Mouse (Mus musculus) stomach, embryonic 14.5 days (tissue): ENCODE data around the gene Ak6. TPM values are rescaled to one million over a fixed set of nuclear protein-coding genes. Genes with fewer than 3 reads are reported as not detected.

Experiments
- ATAC-seq: fragments of 200-750 bp; cut with Nextera tagmentation; 2 replicates; pipeline ENCODE4 v1.8.0; 2017; ENCODE audit warnings: low read depth, moderate TSS enrichment; ENCODE audit not compliant: insufficient number of reproducible peaks, insufficient read depth, low FRiP score
- H3K27ac ChIP-seq: fragments of 300-500 bp; sonication (generic); 2 replicates; pipeline ENCODE4 v1.5.1; 2014; ENCODE audit warnings: mild to moderate bottlenecking, low read length, moderate library complexity, mixed read lengths
- H3K27me3 ChIP-seq: fragments of 300-500 bp; sonication (generic); 2 replicates; pipeline ENCODE4 v1.6.1; 2014; ENCODE audit warnings: low read length, control low read depth, mixed read lengths; ENCODE audit not compliant: control insufficient read depth, insufficient read depth
- H3K36me3 ChIP-seq: fragments of 300-500 bp; sonication (generic); 2 replicates; pipeline ENCODE4 v1.6.1; 2014; ENCODE audit warnings: mild to moderate bottlenecking, control low read depth, low read length, moderate library complexity, mixed read lengths; ENCODE audit not compliant: control insufficient read depth, insufficient read depth
- H3K4me1 ChIP-seq: fragments of 300-500 bp; sonication (generic); 2 replicates; pipeline ENCODE4 v1.6.1; 2014; ENCODE audit warnings: low read length, control low read depth, mixed read lengths; ENCODE audit not compliant: control insufficient read depth, insufficient read depth
- H3K4me2 ChIP-seq: fragments of 300-500 bp; sonication (generic); replicated peaks from 2 replicates; pipeline ENCODE4 v1.6.1; 2014; ENCODE audit warnings: low read depth, low read length, control low read depth
- H3K4me3 ChIP-seq: fragments of 300-500 bp; sonication (generic); 2 replicates; pipeline ENCODE4 v1.5.1; 2014; ENCODE audit warnings: low read depth, low read length, control low read depth
- H3K9ac ChIP-seq: fragments of 300-500 bp; sonication (generic); replicated peaks from 2 replicates; pipeline ENCODE4 v1.6.1; 2014; ENCODE audit warnings: low read depth, mild to moderate bottlenecking, control low read depth, low read length, moderate library complexity, mixed read lengths
- H3K9me3 ChIP-seq: fragments of 300-500 bp; sonication (generic); 2 replicates; pipeline ENCODE4 v1.6.1; 2016; ENCODE audit warnings: low read depth, low read length, control low read depth; ENCODE audit not compliant: control insufficient read depth
- WGBS: fragments of 180-500 bp; shearing (Covaris S2); extraction: QIAGEN DNeasy Blood & Tissue Kit; methylation state at CpG from one replicate; pipeline ENCODE4 v1.1.7; 2014; 5-methylcytosine and 5-hydroxymethylcytosine counted together
- polyA plus RNA-seq: library from polyadenylated mRNA; unstranded; fragments of >200 nt; fragmentation: Nextera tagmentation; extraction: Ambion mirVana; gene quantifications from 2 replicates; pipeline ENCODE4 v1.2.1, GENCODE M21; 2014

The Ak6 gene
- polyA plus RNA-seq, 1 experiment from 2014 or later: 284 TPM

- Histone ChIP-seq H3K27me3 (no peaks in the 10 kb centered on the region), H3K4me2 (no peak overlapping the region), H3K4me1 (no peaks in the 10 kb centered on the region), H3K27ac (no peak overlapping the region), H3K4me3 (no peak overlapping the region), H3K36me3 (no peaks in the 10 kb centered on the region), H3K9me3 (no peaks in the 10 kb centered on the region), H3K9ac (no peak overlapping the region)
- 67% methylated on average over 2 of the region's 2 CpGs for WGBS
- no peak for ATAC-seq
Measured at GRCm38 (mm10) chr13:100684355-100684754, 33.6 kb downstream of the Ak6 start.

DNA sequence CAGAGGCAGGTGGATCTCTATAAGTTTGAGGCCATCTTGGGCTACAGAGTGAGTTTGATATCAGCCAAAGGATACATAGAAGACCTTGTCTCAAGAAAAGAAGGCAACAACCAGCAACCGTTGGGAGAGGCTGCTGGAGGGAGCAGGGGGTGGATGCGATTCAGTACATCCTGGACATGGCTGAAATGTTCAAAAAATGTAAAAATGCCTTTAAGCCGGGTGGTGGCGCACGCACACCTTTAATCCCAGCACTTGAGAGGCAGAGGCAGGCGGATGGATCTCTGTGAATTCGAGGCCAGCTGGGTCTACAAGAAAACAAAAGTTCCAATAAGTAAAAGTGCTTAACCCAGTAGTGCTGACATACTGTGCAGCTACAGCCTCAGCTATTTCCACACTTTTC lies 36.7 kb downstream of the Ak6 start:
- H3K36me3 ChIP-seq: no peaks in the 10 kb centered on the region
- 61% methylated on average over 7 of the region's 7 CpGs for WGBS
- H3K27me3 ChIP-seq: no peaks in the 10 kb centered on the region
- H3K9me3 ChIP-seq: no peaks in the 10 kb centered on the region
- H3K4me2 ChIP-seq: no peak overlapping the region
- no peak overlapping the region for H3K4me3 ChIP-seq
- H3K4me1 ChIP-seq: no peaks in the 10 kb centered on the region
- H3K9ac ChIP-seq: no peak overlapping the region
- no peak overlapping the region for H3K27ac ChIP-seq
- no peak for ATAC-seq

GRCm38 (mm10) chr13:100697541-100697940 lies 46.8 kb downstream of the Ak6 start:
- no peak for ATAC-seq
- Histone ChIP-seq H3K4me1 (no peaks in the 10 kb centered on the region), H3K9ac (no peak overlapping the region), H3K4me3 (no peak overlapping the region), H3K4me2 (no peak overlapping the region), H3K9me3 (no peaks in the 10 kb centered on the region), H3K27ac (no peak overlapping the region), H3K36me3 (peaks cover 38% of the 10 kb centered on the region), H3K27me3 (no peaks in the 10 kb centered on the region)
- 94% methylated on average over 3 of the region's 3 CpGs for WGBS

- Histone ChIP-seq H3K9me3 (no peaks in the 10 kb centered on the region), H3K4me2 (no peak overlapping the region), H3K27me3 (no peaks in the 10 kb centered on the region), H3K36me3 (peaks cover 51% of the 10 kb centered on the region), H3K4me1 (no peaks in the 10 kb centered on the region), H3K4me3 (no peak overlapping the region), H3K27ac (no peak overlapping the region), H3K9ac (no peak overlapping the region)
- WGBS: 96% methylated on average over 10 of the region's 10 CpGs
- no peak for ATAC-seq
Measured at GRCm38 (mm10) chr13:100698866-100699265, 48.1 kb downstream of the Ak6 start.

GRCm38 (mm10) chr13:100703468-100703867 lies 52.7 kb downstream of the Ak6 start:
- WGBS: 91% methylated on average over 2 of the region's 2 CpGs
- Histone ChIP-seq H3K27me3 (no peaks in the 10 kb centered on the region), H3K27ac (no peak overlapping the region), H3K9ac (no peak overlapping the region), H3K9me3 (no peaks in the 10 kb centered on the region), H3K4me1 (no peaks in the 10 kb centered on the region), H3K4me3 (no peak overlapping the region), H3K4me2 (no peak overlapping the region), H3K36me3 (peaks cover 65% of the 10 kb centered on the region)
- no peak for ATAC-seq

DNA sequence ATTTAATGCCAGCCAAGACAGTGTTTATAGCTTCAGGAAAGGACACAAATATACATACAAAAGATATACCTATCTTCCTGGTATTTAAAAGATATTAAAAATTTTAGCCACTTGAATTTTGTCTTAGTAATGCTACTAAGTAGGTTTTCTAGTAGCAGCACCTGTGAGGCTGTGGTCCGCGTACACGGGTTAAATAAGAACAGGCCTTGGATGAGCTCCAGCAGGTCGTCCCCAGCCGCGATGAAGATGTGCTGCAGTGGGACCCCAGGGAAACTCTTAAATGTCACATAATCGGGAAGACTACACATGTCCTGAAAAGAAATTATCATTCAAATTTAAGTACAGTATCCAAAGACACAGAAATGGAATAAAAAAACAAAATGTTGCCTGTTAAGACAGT lies 55.4 kb downstream of the Ak6 start:
- peaks cover 74% of the 10 kb centered on the region for H3K36me3 ChIP-seq
- H3K9me3 ChIP-seq: no peaks in the 10 kb centered on the region
- no peak for ATAC-seq

GRCm38 (mm10) chr13:100715467-100715866 lies 64.7 kb downstream of the Ak6 start:
- Histone ChIP-seq H3K36me3 (peaks cover 66% of the 10 kb centered on the region), H3K9ac (no peak overlapping the region), H3K4me1 (no peaks in the 10 kb centered on the region), H3K9me3 (no peaks in the 10 kb centered on the region), H3K27me3 (no peaks in the 10 kb centered on the region), H3K4me3 (no peak overlapping the region), H3K4me2 (no peak overlapping the region), H3K27ac (no peak overlapping the region)
- 88% methylated on average over 6 of the region's 6 CpGs for WGBS
- no peak for ATAC-seq

More for the DNA sequence above, 55.4 kb downstream of the Ak6 start:
- H3K4me2 ChIP-seq: no peak overlapping the region
- H3K4me1 ChIP-seq: no peaks in the 10 kb centered on the region
- no peak overlapping the region for H3K27ac ChIP-seq
- H3K4me3 ChIP-seq: no peak overlapping the region
- H3K9ac ChIP-seq: no peak overlapping the region
- WGBS: 97% methylated on average over 7 of the region's 7 CpGs
- H3K27me3 ChIP-seq: no peaks in the 10 kb centered on the region

Other genes with a start within 250 kb of the Ak6 start
- 0.07 and 0.14 TPM in 2 replicates for gene Naip1, start 198.1 kb upstream of the Ak6 start, polyA plus RNA-seq
- 72.8 and 75.7 TPM in 2 replicates for gene Gtf2h2, start 158.4 kb upstream of the Ak6 start, polyA plus RNA-seq
- gene Ocln, start 98.3 kb upstream of the Ak6 start, polyA plus RNA-seq: 54.5 and 57.9 TPM in 2 replicates
- gene Marveld2, start 34.0 kb upstream of the Ak6 start, polyA plus RNA-seq: 16.8 and 20.8 TPM in 2 replicates
- 21.1 and 22.2 TPM in 2 replicates for gene Rad17, start 72 bp downstream of the Ak6 start, polyA plus RNA-seq
- 10.7 and 11.6 TPM in 2 replicates for gene Taf9, start 600 bp downstream of the Ak6 start, polyA plus RNA-seq
- gene Ccdc125, start 18.7 kb downstream of the Ak6 start, polyA plus RNA-seq: 7.6 and 11.0 TPM in 2 replicates
- 88.4 and 89.0 TPM in 2 replicates for gene Cdk7, start 80.0 kb downstream of the Ak6 start, polyA plus RNA-seq
- 171 and 175 TPM in 2 replicates for gene Mrps36, start 93.7 kb downstream of the Ak6 start, polyA plus RNA-seq
- gene Cenph, start 124.9 kb downstream of the Ak6 start, polyA plus RNA-seq: 36.5 and 38.9 TPM in 2 replicates
- gene Ccnb1, start 135.6 kb downstream of the Ak6 start, polyA plus RNA-seq: 221 and 246 TPM in 2 replicates
- 58.4 and 62.4 TPM in 2 replicates for gene Slc30a5, start 182.4 kb downstream of the Ak6 start, polyA plus RNA-seq